Mouse (Mus musculus) E14TG2a.4 (cell line): ENCODE results near the gene Zfp382.

Experiments used
- CTCF ChIP-seq: conservative IDR thresholded peaks from 2 replicates; pipeline ENCODE4 v1.5.1; 2014; ENCODE audit warnings: low read length
- NANOG ChIP-seq: IDR thresholded peaks from 2 replicates; pipeline ENCODE4 v1.6.1; 2014; ENCODE audit warnings: borderline replicate concordance, low read length, mixed read lengths
- POU5F1 ChIP-seq: IDR thresholded peaks from 2 replicates; pipeline ENCODE4 v1.6.1; 2014; ENCODE audit warnings: low read length, borderline replicate concordance

DNA sequence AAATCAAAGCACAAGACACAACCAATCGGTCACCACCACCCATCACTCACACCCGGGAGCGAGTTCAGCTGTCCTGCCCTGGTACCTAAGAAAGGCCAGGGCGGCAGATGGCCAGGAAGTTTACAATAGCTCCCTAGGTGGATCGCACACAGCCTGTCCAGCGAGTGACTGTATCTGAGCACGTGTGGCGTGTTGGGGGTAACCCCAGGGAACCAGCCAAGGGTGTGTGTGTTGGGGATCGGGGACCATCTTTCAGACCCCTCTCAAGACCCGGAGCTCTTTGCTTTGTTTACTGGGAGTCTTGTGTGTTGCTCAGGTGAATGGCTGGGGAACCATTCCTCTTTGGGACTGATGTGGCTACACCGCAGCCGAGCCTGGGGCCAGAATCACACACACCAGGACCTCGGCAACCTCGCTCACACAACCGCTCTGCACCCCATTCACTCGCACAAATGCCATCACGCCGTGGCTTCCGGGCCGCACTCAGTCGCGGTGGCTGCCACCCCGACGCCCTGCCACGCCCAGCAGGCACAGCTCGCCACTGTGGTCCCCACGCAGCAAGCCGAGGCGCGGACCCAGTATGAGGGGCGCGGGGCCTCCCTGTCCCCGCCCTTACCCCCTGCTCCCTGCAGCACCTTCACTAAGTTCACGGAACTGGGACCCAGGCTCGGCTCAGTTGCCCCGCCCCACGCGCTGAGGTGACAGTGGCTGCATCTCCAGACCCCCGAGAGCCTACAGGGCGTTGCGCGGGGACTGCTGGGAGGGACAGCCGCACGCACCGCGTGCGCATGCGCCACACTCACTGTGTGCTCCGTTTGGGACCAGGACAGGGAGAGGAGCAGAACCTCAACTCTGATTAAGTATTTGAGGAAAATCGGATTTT, 49.4 kb upstream of the Zfp382 start, which contains the start of gene Zfp82:
- TF ChIP-seq CTCF (no peak), NANOG (no peak), POU5F1 (no peak)
